Mouse (Mus musculus) thymus, postnatal 25 days (tissue): Measurements from ENCODE around the gene Ddx58.
A peak's percentile ranks its signal among the peaks of the same experiment; 100 is the strongest.

Experiments used
- DNase-seq: peaks from one replicate; pipeline ENCODE4 v3.0.0; 2022

Ddx58 gene

DNA sequence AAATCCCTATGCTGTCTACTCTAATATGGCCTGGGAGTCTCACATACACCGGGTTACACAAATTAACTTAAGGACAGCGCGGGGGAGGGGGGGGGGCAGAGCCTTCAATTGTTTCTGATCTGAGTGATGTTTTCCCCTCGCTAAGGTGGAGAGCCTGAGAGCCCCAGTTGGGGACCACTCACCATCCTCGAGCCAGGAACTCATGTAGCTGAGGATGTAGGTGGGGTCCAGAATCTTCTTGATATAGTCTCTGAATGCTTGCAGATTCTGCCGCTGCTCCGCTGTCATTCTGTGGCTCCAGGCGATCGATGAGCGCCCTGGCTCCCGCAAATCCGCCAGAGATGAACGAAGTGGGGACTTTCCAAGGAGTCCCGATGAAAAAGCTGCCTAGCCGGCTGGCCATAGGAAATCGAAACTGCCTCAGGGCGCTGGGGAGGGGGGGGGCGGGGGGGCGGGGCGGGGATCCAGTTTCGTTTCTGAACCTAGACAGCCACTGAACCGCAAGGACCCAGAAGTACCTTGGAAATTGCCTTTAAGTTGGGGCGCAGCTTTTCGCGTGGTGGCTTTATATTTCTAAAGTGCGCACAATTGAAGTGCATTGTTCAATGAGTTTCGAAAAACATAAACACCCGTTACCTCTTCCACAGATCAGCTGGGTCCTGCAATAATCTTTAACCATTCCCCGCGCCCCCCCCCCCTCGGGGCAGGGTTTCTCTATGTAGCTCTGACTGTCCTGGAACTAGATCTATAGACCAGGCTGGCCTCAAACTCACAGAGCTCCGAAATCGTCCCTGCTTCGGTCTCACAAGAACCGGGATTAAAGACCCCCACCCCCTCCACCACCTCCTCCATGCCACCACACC is at the start of gene Ddx58:
Gene Ddx58 (minus strand): TSS at position 420 of the 863 bp plus-strand sequence.
- peak; percentile 46 for DNase-seq

DNA sequence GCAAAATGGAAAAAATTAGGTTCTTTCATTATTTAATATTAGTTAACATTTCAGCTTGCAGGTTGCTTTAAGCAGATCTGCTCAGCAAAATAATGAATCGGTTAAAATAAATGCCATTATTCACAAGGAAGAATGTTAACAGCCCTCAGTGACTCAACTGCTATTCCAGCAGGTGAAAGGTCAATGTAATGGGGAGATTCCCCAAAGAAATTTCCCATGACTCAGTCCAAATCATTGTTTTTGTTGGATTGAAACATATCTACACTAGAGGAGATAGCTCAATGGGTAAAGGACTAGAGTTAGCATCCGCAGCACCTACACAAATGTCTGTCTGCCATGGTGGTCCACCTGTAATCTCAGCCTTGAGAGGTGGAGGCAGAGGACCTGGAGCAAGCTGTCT is 49.4 kb upstream of the Ddx58 start:
- no peak for DNase-seq

DNA sequence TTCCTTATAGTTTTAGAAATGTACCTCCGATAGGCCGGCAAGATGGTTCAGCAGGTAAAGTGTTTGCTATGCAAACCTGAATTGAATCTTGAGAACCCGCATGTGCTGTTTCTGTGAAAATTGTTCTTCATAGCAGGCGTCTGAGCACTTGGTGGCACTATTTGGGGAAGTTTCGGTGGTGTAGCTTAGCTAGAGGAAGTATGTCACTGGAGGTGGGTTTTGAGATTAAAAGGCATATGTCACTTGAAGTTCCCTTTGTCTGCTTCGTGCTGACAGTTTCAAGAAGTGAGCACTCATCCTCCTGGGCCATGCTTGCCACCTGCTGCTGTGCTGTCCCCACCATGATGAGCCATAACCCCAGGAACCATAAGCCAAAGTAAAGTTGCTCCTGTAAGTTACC is 47.8 kb upstream of the Ddx58 start:
- no peak for DNase-seq

DNA sequence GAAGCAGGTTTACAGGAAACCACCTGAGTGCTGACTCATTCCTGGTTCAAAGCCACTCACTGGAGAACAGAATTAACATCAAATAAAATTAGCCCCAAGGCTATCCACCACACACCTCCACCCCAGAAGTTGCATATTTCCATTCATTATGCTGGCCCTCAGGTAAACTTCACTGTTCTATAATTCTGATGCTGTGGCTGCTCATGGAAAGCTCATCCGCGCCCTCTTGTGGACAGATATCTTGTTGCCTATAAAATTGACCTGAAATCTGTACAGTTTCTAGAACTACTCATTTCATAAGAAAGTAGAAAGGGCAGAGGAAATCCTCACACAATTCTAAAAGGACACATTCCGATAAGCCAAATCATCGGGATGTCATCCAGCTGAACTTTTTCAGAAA is 46.0 kb upstream of the Ddx58 start:
- peak; percentile 75 for DNase-seq

DNA sequence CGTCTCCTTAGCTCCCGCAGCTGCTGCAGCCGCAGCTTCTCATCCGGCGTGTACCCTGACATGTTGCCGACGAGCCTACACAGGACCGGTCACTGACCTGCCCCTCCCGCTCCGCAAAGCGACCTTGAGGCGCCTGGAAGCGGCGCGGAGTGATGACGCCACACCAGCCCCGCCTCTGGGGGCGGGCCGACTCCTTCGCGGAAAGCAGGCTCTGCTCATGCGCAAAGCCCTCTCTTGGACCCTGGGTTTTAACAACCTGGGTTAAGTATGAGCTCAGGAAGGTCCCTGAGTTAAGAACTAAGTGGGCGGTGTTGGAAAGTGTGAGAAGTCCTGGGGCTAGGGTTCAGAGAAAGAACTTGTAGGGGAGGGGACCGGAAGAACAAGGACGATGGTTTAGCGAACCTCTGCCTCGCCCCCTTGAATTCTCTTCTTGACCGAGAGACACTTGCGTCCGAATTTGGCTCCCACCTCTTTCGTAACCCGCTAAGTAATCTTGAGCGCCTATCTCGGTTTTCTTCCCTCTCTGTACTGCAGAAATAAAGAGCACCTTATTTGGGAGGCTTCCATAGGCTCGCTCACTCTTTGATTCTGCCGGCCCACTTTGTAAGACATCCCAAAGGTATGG is 39.8 kb upstream of the Ddx58 start, which contains the start of gene Ndufb6:
Gene Ndufb6 (minus strand): TSS at position 146 of the 625 bp plus-strand sequence.
- peak; percentile 93 for DNase-seq

DNA sequence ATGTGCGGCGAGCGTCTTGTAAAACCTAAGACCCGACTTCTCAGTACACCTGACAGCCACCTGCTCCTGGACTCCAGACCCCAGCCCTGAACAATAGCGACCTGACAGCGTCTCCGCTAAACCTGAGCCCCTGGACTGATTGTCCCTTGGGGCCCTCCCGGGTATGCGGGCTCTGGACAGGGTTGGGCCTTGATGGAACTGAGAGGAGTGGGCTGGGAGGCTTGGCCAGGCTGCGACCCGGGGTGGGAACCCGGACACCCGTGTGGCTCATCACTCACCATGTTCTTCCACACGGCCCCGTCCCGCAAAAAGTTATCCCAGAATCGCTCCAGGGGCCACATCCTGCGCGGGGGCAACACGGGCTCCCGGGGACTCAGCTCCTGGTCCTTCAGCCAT is 39.2 kb upstream of the Ddx58 start:
- DNase-seq: no peak

DNA sequence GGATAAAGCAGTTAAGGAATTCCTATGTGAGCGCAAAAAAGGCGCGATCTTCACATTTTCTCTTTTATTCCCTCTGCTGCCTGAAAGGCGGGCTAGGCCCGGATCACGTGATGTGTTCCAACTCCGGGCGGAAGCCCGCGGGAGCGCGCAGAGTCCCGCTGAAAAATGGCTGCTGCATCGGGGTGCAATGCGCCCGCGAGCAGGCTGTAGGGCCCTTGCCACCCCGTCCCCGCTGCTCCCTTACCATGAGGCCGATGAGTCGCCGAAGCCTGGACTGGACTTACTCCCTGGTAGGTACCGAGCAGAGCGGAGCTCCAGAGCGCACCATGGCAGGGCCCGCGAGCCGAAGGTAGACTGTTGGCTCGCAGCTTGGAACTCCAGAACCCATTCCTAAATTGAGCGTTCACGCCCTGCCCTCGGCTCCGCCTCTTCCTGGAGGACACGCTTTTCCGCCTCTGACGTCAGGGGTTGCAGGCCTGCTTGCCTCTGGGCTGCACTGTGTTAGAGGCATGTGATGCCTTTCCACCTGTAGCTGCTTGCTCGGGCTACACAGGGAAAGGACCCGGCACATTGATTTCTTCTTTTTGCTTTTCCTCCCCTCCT is 29.9 kb upstream of the Ddx58 start, which contains the start of the genes Smim27 and Topors:
Gene Smim27 (plus strand): TSS at position 150 of the 603 bp plus-strand sequence.
Gene Topors (minus strand): TSS at position 421 of the 603 bp plus-strand sequence.
- DNase-seq: peak; percentile 94

DNA sequence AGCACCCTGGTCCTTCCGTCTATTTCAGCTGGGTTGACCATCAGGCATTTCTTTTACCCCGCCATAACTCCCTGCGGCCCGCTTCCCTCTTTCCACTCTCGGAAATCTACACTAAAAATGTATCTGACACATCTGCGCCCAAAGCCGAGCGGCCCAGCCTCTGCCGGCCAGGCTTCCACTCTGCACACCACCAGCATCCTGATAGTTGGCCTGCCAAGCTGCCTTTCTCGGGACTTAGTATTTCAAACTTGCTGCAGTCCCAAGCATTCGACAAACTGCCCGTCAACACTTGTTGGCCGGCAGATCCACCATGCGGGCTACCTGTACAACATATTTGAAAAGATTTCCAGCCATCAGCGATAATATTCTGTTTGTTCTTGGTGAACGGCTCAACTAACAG is 29.2 kb upstream of the Ddx58 start:
- no peak for DNase-seq

DNA sequence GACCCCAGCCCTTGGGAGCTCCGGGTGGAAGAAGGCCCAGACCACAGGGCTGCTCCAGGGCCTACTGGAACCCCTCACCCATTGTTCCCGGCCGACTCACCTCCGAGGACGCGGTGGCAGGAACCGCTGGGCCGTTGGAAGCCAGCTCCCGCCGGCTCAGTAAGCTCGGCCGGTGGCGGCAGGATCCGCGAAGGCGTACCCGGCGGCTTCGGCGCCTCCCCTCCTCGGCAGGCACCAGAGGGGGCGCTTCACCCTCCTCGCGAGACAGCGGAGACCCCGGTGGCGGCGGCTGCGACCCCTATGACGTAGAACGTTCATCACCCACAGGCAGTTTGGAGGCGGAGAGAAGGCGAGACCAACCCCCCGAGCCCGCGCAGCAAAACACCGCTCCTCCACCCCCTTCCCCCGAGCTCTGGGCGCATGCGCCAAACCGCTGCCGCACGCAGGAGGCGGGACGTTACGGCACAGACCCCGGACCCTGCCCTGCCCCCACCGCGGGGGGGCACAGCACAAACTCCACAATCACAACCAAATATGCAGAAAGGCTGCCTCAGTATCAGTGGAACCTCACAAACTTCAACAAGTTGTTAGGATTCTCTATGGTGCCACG is 28.7 kb upstream of the Ddx58 start:
- DNase-seq: peak; percentile 95

DNA sequence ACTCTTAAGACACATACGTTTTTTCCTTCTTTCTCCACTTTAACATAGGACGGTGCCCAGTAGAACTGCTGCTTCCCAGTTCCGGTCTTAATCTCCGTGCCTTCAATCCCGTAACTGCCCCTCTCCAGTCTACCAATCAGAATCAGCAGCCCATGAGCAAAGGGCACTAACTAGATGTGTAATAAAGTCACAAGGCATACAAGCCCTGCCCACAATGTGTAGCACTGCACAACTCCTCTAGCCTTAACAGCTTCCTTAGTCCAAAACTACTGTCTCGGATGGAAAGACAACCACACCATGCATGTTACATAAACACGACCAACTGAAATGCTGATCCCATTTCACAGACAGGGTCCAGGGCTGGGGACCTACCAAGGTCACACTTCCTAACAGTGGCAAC is 28.1 kb upstream of the Ddx58 start:
- DNase-seq: no peak

DNA sequence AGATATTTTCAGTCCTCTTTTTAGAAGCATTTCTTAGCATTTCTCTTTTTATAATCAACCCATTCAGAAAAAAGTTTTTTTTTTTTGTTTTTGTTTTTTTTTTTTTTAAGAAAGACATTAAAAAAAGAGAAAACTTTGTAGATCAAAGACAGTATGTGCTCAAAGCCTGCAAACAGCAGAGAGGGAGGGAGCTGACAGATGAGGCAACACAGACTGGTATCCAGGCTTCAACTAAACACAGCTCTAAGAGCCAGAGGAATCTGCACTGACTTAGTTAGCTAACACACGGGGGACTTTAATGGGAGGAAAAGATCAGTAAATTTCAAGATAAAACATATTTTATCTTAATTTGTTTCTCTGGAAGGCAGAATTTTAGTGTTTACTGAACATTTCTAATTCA is 24.7 kb upstream of the Ddx58 start:
- DNase-seq: no peak

DNA sequence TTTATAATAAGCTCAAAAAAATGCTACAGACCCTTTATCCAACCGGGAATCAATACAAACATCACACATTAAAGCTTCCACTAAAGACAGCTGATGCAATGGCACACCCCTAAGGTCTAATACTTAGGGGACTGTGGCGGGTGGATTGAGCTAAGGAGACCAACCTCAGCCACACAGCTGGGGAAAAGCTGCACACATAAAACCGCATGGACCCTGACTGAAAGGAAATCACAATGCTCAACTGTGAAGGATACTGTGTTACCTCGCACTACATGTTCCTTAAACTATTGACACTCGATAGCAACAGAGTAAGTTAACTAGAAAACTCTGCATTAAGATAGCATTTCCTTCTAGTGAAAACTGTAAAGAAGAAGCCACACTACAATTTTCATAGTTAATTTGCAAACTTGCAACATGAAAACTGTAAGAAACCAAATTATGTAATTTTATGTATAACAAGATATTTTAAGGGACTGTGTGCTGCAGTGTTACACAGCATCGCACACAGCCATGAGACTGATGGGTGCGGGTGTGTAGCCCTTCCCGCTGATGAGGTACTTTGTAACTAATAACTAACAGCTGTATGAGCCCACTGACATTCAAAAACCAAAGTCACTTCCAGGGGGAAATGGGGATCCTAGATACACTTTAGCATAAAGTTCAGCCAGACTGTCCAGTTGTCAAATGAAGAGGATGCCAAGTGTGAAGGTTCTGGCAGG is 14.9 kb upstream of the Ddx58 start:
- no peak for DNase-seq

DNA sequence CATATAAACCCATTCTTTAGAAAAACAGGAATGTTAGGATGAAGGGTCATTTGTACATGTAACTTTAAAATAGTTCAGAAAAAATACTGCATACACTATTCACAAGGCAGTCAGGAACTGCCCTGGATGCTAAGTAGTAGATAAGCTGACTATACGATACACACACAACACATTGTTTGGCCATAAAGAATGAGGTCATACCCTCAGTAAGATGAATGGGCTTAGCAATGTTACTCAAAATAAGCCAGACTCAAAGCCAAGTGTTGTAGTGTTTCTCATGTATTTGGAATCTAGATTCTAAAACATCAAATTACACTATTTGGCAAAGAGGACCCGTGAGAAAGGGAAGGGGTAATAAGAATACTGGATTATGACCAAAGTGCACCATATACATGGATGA is 14.1 kb upstream of the Ddx58 start:
- DNase-seq: no peak

DNA sequence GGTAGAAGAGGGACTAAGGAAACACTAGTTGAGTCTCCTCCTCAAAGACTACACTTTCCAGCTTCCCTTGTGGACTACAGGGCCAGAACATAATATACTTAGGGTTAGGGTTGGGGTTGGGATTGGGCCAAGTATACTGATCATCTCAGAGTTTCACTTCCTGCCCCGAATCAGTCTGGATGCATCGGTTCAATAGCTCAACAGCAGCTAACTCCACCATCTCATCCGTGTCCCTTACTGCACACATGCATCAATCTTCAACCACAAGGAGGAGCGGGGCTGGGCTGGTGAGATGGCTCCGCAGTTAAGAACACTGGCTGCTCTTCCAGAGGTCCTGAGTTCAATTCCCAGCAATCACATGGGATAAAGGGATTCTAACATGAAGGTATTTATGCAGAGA is 11.4 kb upstream of the Ddx58 start:
- DNase-seq: no peak

DNA sequence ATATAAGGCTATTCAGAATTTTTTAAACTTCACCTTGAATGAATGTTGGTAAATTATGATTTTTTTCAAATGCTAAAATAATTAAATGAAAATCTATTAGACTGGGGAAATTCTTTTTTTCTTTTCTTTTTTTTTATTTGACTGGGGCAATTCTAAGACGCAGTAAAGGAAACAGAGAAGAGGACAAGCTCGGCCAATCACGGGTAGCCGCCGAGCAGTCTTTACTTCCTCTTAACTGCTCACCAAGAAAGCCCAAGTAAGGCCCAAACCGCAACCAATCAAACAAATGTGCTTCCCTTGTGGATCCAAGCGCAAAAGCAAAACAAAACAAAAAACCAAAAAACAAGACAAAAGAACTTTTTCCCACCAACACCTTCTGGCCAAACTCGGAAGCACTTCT is 4.4 kb upstream of the Ddx58 start:
- no peak for DNase-seq

DNA sequence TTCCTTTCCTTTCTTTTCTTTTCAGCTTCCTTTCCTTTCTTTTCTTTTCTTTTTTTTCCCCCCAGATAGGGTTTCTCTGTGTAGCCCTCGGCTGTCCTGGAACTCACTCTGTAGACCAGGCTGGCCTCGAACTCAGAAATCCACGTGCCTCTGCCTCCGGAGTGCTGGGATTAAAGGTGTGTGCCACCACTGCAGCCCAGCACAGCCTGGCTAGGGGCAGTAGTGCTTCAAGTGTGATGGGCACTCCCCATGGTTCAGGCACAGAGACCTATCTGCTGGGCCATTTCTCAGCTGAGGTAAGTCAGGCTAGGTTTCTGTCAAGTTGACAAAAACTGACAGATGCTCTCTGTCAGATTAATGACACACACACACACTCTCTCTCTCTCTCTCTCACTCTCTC is 3.4 kb upstream of the Ddx58 start:
- DNase-seq: no peak

DNA sequence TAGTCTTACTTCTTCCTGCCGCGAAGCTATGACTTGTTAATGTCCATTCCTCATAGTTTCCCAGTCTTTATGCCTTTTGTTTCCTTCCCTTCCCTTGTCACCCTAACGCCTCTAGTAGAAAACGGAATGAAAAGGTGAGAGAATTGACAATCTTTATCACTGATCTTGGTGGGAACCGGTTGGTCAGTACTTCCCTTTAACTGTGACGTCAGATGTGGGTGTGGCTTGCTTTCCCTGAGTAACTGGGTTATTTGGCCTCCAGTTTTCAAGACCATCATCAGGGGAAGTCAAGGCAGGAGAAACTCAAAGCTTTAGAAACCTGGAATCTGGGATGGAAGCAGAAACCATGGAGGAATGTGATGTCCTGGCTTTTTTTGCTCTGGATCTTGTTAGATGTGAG is 2.3 kb upstream of the Ddx58 start:
- DNase-seq: no peak

DNA sequence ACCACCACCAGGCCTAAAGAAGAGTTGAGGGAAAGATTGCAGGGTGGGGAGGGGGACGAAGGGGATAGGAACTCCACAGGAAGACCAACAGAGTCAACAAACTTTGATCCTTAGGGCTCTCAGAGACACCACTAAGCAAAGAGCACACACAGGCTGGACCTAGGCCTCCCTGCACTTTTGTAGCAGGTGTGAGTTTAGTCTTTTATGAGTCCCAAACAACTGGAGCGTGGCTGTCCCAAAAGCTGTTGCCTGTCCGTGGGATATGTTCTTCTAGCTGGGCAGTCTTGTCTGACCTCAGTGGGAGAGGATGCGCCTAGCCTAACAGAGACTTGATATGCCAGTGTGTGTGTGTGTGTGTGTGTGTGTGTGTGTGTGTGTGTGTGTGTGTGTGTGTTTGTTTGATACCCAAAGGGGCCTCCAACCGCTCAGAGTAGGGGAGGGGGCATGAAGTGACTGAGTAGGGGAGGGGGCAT is 680 bp upstream of the Ddx58 start:
- no peak for DNase-seq

DNA sequence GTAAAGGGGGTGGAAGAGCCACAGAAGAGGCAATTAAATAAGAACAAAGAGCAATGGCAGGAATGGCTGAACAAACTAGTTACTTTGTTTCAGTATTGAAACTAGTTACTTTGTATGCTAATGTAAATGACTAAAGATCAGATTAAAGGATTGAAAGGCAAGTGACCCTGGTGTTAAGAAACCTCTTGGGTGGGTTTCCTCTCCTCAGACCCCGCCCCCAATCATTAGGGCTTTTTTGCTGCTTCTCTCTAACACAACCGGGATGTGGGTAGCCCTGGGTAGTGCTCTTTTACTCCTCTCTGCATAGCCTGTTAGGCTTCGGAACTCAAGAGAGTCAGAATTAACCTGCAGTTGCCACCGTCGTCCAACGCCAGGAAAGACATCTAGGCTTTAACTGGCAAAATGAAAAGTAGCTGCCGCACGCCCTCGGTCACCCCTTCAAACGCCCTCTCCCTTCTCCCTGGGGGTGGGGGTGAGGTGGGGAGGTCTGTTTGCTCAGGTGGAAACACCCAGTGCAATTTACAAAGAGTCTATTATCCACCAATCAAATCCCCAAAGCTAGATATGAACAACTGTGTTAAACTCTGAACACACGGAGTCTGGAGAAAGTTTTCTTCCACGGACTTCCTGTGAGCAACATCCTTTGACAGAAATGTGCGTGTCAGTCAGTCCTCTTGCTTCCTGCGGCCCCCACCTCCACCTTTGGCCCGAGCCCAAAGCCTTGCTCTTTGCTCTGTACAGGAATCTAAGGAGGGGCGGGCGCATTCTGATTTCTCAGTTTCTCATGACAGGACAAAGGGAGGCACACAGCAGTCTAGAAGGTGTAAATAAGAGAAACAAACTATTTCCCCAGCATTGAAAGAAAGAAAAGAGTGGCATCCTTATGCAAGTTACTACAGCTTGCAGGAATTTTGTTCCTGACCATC is 882 bp downstream of the Ddx58 start:
- peak; percentile 68 for DNase-seq

DNA sequence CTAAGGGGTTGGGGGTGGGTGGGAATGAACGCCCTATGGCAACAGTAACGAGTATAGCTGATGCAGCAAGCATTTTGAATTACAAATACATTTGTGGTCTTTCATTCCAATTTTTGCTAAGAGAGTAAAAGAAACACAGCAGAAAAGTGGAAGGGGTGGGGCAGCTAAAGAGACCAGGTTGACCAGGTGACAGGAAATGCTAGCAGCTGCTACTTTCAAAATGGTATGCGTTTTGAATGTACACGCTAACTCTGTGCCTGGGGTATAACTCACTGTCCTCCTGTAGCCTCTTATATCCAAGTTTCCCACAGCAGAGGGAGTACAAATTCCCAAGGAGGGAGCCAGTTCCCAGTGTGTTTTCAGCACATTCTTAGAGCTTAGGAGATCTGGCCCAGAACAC is 2.8 kb downstream of the Ddx58 start:
- DNase-seq: peak; percentile 26

DNA sequence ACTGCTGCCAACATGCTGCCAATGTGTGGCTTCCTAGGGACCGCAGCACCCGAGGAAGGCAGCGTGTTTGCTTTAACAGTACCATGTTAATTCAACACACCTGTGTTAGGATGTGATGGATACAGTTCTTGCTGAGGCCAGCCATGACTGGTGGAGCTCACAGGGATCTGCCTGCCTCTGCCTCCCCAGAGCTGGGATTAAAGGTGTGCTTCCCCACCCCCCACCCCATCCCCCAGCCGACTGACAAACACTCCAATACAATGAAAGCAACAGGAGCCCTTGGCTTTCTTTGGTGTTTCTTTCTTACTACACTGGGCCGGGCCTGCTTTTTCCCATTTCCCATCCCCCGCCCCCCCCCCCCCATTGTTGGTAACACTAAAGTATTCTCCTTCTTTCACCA is 5.4 kb downstream of the Ddx58 start:
- no peak for DNase-seq
